Mouse (Mus musculus) heart, embryonic 13.5 days (tissue): ENCODE data around the gene Pigb. TPM values are rescaled to one million over a fixed set of nuclear protein-coding genes. Genes with fewer than 3 reads are reported as not detected.

Source experiments
- ATAC-seq: fragments of 200-750 bp; cut with Nextera tagmentation; 2 replicates; pipeline ENCODE4 v1.8.0; 2017; ENCODE audit warnings: moderate TSS enrichment; ENCODE audit not compliant: insufficient number of reproducible peaks, low FRiP score, low TSS enrichment; ENCODE audit errors: extremely low read depth
- H3K27ac ChIP-seq: fragments of 300-500 bp; sonication (generic); replicated peaks from 2 replicates; pipeline ENCODE4 v1.5.1; 2015; ENCODE audit warnings: moderate library complexity, mild to moderate bottlenecking, inconsistent platforms
- H3K27me3 ChIP-seq: fragments of 300-500 bp; sonication (generic); replicated peaks from 2 replicates; pipeline ENCODE4 v1.6.1; 2015; ENCODE audit warnings: mild to moderate bottlenecking, inconsistent platforms
- H3K36me3 ChIP-seq: fragments of 300-500 bp; sonication (generic); 2 replicates; pipeline ENCODE4 v1.6.1; 2015; ENCODE audit warnings: mild to moderate bottlenecking, inconsistent platforms
- H3K4me1 ChIP-seq: fragments of 300-500 bp; sonication (generic); 2 replicates; pipeline ENCODE4 v1.6.1; 2015; ENCODE audit warnings: inconsistent platforms
- H3K4me2 ChIP-seq: fragments of 300-500 bp; sonication (generic); 2 replicates; pipeline ENCODE4 v1.6.1; 2015; ENCODE audit warnings: inconsistent platforms, mild to moderate bottlenecking, moderate library complexity
- H3K4me3 ChIP-seq: fragments of 300-500 bp; sonication (generic); 2 replicates; pipeline ENCODE4 v1.5.1; 2015; ENCODE audit warnings: moderate library complexity, mild to moderate bottlenecking, inconsistent platforms
- H3K9ac ChIP-seq: fragments of 300-500 bp; sonication (generic); 2 replicates; pipeline ENCODE4 v1.6.1; 2015; ENCODE audit warnings: inconsistent platforms, mild to moderate bottlenecking, moderate library complexity
- H3K9me3 ChIP-seq: fragments of 300-500 bp; sonication (generic); 2 replicates; pipeline ENCODE4 v1.6.1; 2016; ENCODE audit warnings: inconsistent platforms
- WGBS: fragments of 180-500 bp; shearing (Covaris S2); methylation state at CpG from one replicate; pipeline ENCODE4 v1.1.7; 2015; ENCODE audit warnings: mixed read lengths; 5-methylcytosine and 5-hydroxymethylcytosine counted together
- polyA plus RNA-seq: library from polyadenylated mRNA; unstranded; fragments of >200 nt; fragmentation: Nextera tagmentation; extraction: Ambion mirVana; gene quantifications from 2 replicates; pipeline ENCODE4 v1.2.1, GENCODE M21; 2015

Pigb gene
- polyA plus RNA-seq, 1 experiment from 2014 or later, result 7.1 TPM

DNA sequence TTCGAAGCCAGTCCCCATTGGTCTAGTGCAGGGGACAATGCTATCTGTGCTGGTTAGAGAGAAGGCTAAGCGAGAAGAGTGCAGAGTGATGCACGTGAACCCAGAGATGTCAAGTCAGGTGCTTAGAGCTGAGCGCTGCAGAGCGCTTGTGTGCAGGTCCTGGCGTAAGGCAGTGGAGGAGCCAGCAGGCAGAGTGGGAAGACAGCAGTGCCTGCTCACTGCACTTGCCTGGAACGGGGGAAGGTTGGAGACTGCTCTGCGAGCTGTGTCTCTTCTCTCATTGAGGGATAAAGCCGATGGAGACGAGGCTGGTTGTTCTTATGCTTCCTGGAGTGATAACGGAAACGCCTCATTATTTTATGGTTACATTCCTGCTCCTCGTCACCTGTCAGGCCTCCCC, 25.5 kb downstream of the Pigb start:
- no peak overlapping the region for H3K9ac ChIP-seq
- no peak overlapping the region for H3K27ac ChIP-seq
- 65% methylated on average over 13 of the region's 13 CpGs for WGBS
- no peaks in the 10 kb centered on the region for H3K9me3 ChIP-seq
- no peaks in the 10 kb centered on the region for H3K4me1 ChIP-seq
- ATAC-seq, result no peak
- no peak overlapping the region for H3K4me3 ChIP-seq
- peaks cover 93% of the 10 kb centered on the region for H3K36me3 ChIP-seq
- H3K27me3 ChIP-seq, result no peaks in the 10 kb centered on the region
- H3K4me2 ChIP-seq, result no peak overlapping the region

DNA sequence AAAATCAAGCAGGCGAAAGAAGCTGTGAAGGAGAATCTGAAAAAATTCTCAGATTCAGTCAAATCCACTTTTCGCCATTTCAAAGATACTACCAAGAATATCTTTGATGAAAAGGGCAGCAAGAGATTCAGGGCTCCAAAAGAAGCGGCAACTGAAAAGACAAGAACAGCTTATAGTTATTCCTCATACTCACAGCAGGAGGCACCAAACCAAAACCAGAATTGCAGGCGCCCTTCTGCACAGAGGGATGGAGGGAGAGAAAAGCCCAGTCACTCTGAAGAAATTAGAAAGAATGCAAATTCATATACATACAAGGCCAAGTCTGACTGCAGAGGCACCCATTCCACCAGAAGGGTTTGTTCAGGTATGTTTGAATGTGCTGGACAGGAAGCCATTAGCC, 27.5 kb downstream of the Pigb start:
- Histone ChIP-seq H3K9ac (no peak overlapping the region), H3K9me3 (no peaks in the 10 kb centered on the region), H3K27me3 (no peaks in the 10 kb centered on the region), H3K4me2 (no peak overlapping the region), H3K4me3 (no peak overlapping the region), H3K27ac (no peak overlapping the region), H3K36me3 (peaks cover 73% of the 10 kb centered on the region), H3K4me1 (no peaks in the 10 kb centered on the region)
- ATAC-seq, result no peak
- WGBS, result 88% methylated on average over 4 of the region's 4 CpGs

DNA sequence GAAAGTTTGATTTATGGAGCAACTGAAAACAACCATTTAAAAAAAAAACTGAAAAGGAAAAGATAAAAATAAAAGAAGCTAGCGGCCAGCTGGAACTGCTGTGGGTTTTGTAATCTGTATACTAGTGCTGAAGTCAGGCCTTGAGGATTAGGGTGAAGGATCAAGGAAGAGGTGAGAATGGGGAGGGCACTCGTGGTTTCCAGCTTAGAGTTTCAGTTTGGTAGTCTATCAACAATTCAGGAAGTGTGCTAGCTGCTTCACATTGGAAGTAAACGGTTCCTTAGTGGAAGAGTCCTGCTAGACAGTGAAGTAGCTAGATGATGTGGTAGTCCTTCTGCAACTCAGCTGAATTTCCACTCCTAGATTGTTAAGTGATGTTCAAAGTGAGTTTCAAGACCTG, 31.8 kb downstream of the Pigb start:
- WGBS, result 54% methylated on average over 3 of the region's 3 CpGs
- Histone ChIP-seq H3K27me3 (no peaks in the 10 kb centered on the region), H3K36me3 (peaks cover 54% of the 10 kb centered on the region), H3K9me3 (no peaks in the 10 kb centered on the region), H3K27ac (no peak overlapping the region), H3K4me1 (no peaks in the 10 kb centered on the region), H3K4me2 (no peak overlapping the region), H3K9ac (no peak overlapping the region), H3K4me3 (no peak overlapping the region)
- ATAC-seq, result no peak

DNA sequence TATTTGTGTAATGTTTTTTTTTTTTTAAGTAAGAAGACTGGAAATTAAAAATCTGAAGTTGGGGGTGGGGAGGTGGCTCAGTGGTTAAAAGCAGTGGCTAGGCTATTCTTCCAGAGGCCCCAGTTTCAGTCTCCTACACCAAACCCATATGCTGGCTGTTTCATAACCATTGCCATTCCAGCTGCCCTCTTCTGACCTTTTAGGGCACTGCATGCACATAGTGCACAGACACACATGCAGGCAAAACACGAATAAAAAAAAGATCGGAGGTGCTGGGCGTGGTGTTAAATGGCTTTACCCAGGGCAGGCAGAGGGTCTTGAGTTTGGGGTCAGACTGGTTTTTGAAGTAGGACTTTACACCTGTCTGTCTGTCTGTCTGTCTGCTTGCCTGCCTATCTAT, 34.0 kb downstream of the Pigb start:
- no peak overlapping the region for H3K4me3 ChIP-seq
- peaks cover 38% of the 10 kb centered on the region for H3K36me3 ChIP-seq
- WGBS, result 97% methylated on average over 3 of the region's 3 CpGs
- no peaks in the 10 kb centered on the region for H3K4me1 ChIP-seq
- H3K9ac ChIP-seq, result no peak overlapping the region
- no peak for ATAC-seq
- no peak overlapping the region for H3K4me2 ChIP-seq
- no peak overlapping the region for H3K27ac ChIP-seq
- no peaks in the 10 kb centered on the region for H3K27me3 ChIP-seq
- H3K9me3 ChIP-seq, result no peaks in the 10 kb centered on the region

DNA sequence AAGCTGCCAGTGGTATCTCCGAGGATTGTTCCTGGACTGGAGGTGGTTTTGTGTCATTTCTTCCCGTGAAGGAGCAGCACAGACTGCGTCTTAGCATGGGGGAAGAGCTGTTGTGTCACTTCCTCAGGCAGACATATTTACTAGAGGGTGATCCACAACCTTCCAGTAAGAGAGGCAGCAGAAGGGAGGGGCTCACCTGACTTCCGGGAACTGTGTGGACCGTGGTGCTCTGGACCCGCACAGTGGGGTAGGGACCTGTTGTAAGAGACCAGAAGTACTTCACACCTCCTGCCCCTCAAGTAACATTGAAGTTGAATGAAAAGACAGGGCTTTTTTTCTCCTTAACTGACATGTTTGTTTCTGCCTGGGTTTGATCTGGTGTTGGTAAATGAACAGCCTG, 35.1 kb downstream of the Pigb start:
- no peaks in the 10 kb centered on the region for H3K4me1 ChIP-seq
- no peak overlapping the region for H3K9ac ChIP-seq
- no peaks in the 10 kb centered on the region for H3K27me3 ChIP-seq
- no peaks in the 10 kb centered on the region for H3K9me3 ChIP-seq
- no peak overlapping the region for H3K4me3 ChIP-seq
- peaks cover 31% of the 10 kb centered on the region for H3K36me3 ChIP-seq
- 75% methylated on average over 6 of the region's 6 CpGs for WGBS
- H3K27ac ChIP-seq, result no peak overlapping the region
- no peak overlapping the region for H3K4me2 ChIP-seq
- ATAC-seq, result no peak

DNA sequence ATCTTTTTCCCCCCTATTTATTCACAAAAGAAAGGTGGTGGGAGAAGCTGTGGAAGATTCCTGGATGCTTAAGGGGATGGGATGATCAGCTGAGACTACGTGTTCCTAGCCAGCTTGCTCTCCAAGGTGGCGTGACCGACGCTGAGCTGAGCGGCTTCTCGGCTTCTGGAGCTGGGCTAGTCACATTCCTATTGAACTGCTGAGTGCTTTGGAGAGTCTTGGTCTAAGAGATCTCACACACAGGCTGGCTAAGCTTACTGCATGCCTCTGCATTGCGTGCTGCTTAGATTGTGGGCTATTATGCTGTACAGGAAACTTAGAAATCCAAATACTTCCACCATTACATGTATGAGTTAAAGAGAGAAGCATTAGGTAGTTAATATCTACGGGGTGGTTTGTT, 36.1 kb downstream of the Pigb start:
- Histone ChIP-seq H3K27ac (no peak overlapping the region), H3K4me1 (no peaks in the 10 kb centered on the region), H3K27me3 (no peaks in the 10 kb centered on the region), H3K36me3 (peaks cover 27% of the 10 kb centered on the region), H3K9me3 (no peaks in the 10 kb centered on the region), H3K4me3 (no peak overlapping the region), H3K4me2 (no peak overlapping the region), H3K9ac (no peak overlapping the region)
- ATAC-seq, result no peak
- 73% methylated on average over 8 of the region's 8 CpGs for WGBS

DNA sequence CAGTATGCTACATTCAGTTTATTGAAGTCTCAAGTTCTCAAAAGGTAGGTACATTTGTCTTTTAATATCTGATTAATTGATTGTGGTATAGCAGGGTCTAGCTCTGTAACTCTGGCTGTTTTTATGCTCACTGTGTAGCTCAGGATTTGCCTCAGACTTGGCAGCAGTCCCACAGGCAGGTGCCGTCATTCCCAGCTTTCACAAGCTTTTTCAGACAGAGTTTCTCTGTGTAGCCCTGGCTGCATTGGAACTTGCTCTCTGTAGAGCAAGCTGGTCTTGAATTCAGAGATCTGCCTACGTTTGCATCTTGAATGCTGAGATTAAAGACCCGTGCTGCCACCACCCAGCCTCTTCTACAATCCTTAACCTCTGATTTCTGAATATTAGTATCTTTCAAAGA, 38.0 kb downstream of the Pigb start:
- H3K9ac ChIP-seq, result no peak overlapping the region
- 58% methylated on average over 3 of the region's 3 CpGs for WGBS
- H3K4me1 ChIP-seq, result no peaks in the 10 kb centered on the region
- peaks cover 27% of the 10 kb centered on the region for H3K36me3 ChIP-seq
- H3K9me3 ChIP-seq, result no peaks in the 10 kb centered on the region
- no peak overlapping the region for H3K4me2 ChIP-seq
- H3K4me3 ChIP-seq, result no peak overlapping the region
- no peak overlapping the region for H3K27ac ChIP-seq
- no peak for ATAC-seq
- H3K27me3 ChIP-seq, result no peaks in the 10 kb centered on the region

DNA sequence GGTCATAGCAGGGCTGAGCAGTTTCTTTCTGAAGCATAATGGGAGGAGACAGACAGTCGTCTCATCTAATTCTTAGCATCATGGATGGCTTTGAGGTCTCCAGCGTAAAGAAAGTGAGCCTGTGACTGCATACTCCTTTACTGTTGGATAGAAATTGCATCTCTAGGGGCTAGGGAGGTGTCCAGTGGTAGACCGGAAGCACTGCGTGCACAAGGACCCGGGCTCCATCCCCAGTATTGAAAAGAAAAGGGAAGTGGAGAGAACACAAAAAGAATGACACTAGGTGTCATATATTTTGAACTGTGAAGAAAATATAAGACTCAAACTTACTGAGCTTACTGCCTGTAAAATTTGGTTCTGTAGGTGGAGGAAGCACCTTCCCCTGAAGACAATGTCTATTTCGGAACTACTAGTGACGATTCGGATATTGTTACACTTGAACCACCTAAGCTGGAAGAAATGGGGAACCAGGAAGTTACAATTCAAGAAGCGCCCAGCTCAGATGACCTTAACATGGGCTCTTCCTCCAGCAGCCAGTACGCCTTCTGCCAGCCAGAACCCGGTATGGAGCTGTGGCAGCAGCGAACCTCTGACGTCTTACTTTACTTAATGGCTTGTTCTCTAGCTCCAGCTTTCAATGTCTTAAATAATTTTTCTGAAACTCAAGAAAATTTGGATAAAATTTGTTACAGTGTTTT, 38.7 kb downstream of the Pigb start:
- H3K27ac ChIP-seq, result no peak overlapping the region
- H3K27me3 ChIP-seq, result no peaks in the 10 kb centered on the region
- peaks cover 24% of the 10 kb centered on the region for H3K36me3 ChIP-seq
- 79% methylated on average over 13 of the region's 13 CpGs for WGBS
- no peak overlapping the region for H3K9ac ChIP-seq
- ATAC-seq, result no peak
- H3K4me3 ChIP-seq, result no peak overlapping the region
- H3K4me1 ChIP-seq, result no peaks in the 10 kb centered on the region
- H3K4me2 ChIP-seq, result no peak overlapping the region
- H3K9me3 ChIP-seq, result no peaks in the 10 kb centered on the region

DNA sequence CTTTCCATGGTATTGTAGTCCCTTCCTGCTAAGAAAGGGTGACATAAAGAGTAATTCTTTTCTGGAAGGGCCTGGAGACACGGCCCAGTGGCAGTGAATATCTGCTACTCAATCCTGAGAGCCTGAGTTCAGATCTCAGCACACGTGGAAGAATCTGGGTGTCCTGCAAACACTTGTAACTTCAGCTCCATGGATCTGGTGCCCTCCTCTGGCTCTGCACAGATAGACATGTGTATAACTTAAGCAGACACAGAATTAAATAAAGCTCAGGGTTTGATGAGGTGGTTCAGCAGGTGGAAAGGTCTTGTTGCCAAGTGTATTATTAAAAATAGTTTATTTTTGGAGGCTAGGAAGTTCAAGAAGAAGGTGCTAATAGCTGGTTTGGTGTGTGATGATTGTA, 39.7 kb downstream of the Pigb start:
- WGBS, result 70% methylated on average over 2 of the region's 2 CpGs
- H3K27ac ChIP-seq, result no peak overlapping the region
- H3K4me3 ChIP-seq, result no peak overlapping the region

DNA sequence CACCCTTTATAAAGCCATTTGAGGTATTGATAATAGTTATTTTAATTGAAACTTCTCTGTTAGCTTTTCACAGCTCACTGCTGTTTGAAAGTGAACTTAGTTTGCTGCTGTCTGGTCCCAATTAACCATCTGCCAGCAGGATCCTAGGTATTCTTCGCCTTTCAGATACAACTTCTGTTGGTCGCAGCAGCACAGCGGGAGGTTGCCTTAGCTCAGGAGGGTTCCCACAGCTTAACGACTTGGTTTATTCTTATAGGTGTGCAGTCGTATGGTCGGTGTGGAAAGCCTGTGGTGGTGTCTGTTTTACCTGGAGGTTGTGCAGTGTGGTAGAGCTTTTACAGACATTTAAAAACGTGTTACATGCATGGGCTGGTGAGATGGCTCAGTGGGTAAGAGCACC, 43.4 kb downstream of the Pigb start:
- no peaks in the 10 kb centered on the region for H3K27me3 ChIP-seq
- H3K4me3 ChIP-seq, result no peak overlapping the region
- no peaks in the 10 kb centered on the region for H3K4me1 ChIP-seq
- no peak for ATAC-seq
- WGBS, result 57% methylated on average over 7 of the region's 7 CpGs
- H3K9ac ChIP-seq, result no peak overlapping the region
- no peak overlapping the region for H3K27ac ChIP-seq
- no peaks in the 10 kb centered on the region for H3K9me3 ChIP-seq
- no peak overlapping the region for H3K4me2 ChIP-seq
- H3K36me3 ChIP-seq, result 0 out of 2 replicates have a peak, but pooled peaks cover 3% of the 10 kb centered on the region

More for the DNA sequence above, 39.7 kb downstream of the Pigb start:
- Histone ChIP-seq H3K36me3 (peaks cover 14% of the 10 kb centered on the region), H3K4me1 (no peaks in the 10 kb centered on the region), H3K27me3 (no peaks in the 10 kb centered on the region), H3K9ac (no peak overlapping the region), H3K4me2 (no peak overlapping the region), H3K9me3 (no peaks in the 10 kb centered on the region)
- ATAC-seq, result no peak

DNA sequence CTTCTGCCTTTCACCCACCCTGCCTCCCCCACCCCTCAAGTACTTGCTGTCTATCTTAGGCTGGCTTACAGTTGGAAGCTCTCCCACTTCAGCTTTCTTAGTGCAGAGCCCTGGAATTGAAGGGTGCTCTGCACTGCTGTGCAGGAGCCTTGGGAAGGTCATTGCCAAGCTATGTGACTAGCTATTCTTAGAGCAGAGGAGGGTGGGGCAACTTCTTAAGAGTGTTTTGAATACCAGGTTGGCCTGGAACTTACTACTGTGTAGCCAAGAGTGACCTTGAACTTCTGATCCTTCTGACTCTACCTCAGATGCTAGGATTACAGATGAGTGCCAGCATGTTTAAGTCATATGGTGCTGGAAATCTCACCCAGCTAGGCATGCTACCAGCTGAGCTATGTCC, 44.0 kb downstream of the Pigb start:
- 0 out of 2 replicates have a peak, but pooled peaks cover 3% of the 10 kb centered on the region for H3K36me3 ChIP-seq
- no peak for ATAC-seq

DNA sequence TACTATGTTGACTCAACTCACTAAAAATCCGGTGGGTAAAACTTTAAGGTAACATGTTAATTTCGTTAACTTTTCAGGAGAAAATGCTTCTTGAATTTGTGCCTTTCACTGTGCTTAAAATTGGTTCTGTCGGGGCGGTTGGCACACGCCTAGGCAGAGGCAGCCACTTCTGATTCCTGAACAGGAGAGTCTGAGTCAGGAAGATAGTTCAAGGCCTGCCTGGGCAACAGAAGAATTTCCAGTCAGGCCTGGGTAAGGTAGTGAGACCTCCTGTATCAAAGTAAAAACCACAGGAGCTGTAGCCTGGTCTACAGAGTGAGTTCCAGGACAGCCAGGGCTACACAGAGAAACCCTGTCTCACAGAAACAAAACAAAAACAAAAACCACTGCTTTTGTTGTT, 47.6 kb downstream of the Pigb start:
- H3K27ac ChIP-seq, result no peak overlapping the region
- H3K4me1 ChIP-seq, result no peaks in the 10 kb centered on the region
- ATAC-seq, result no peak
- no peaks in the 10 kb centered on the region for H3K27me3 ChIP-seq
- no peaks in the 10 kb centered on the region for H3K9me3 ChIP-seq
- H3K36me3 ChIP-seq, result no peaks in the 10 kb centered on the region
- 74% methylated on average over 5 of the region's 5 CpGs for WGBS
- H3K9ac ChIP-seq, result no peak overlapping the region
- H3K4me2 ChIP-seq, result no peak overlapping the region
- no peak overlapping the region for H3K4me3 ChIP-seq

More for the DNA sequence above, 44.0 kb downstream of the Pigb start:
- no peaks in the 10 kb centered on the region for H3K27me3 ChIP-seq
- no peak overlapping the region for H3K4me2 ChIP-seq
- H3K27ac ChIP-seq, result no peak overlapping the region
- H3K9ac ChIP-seq, result no peak overlapping the region
- no peaks in the 10 kb centered on the region for H3K9me3 ChIP-seq
- H3K4me1 ChIP-seq, result no peaks in the 10 kb centered on the region
- no peak overlapping the region for H3K4me3 ChIP-seq
